Mouse (Mus musculus) bone marrow macrophage, adult 2 months (primary cell): ENCODE results near the gene Ptpn7. TPM values are rescaled to one million over a fixed set of nuclear protein-coding genes. Genes with fewer than 3 reads are reported as not detected.
"Not testable (repeated sequence)": the region's sequence is repeated elsewhere in the genome, so short reads cannot be mapped to it uniquely, and the experiment has no call there.

ENCODE experiments used
- H3K27ac ChIP-seq: 2 replicates; pipeline ENCODE4 v1.5.1; 2012; ENCODE audit warnings: low read depth, low read length; ENCODE audit not compliant: insufficient read depth
- H3K4me1 ChIP-seq: 2 replicates; pipeline ENCODE4 v1.6.1; 2012; ENCODE audit warnings: low read length; ENCODE audit not compliant: control insufficient read depth, insufficient read depth
- H3K4me3 ChIP-seq: 2 replicates; pipeline ENCODE4 v1.5.1; 2012; ENCODE audit warnings: mild to moderate bottlenecking, low read length, moderate library complexity; ENCODE audit not compliant: insufficient read depth
- CTCF ChIP-seq: IDR thresholded peaks from 2 replicates; pipeline ENCODE4 v1.5.1; 2012; ENCODE audit warnings: low read depth, mild to moderate bottlenecking, low read length, moderate library complexity
- POLR2A ChIP-seq: IDR thresholded peaks from 2 replicates; pipeline ENCODE4 v1.6.1; 2012; ENCODE audit warnings: mild to moderate bottlenecking, low read depth, low read length, borderline replicate concordance
- polyA plus RNA-seq: library from polyadenylated mRNA; stranded (reverse); fragments of >200 nt; gene quantifications from 2 replicates; pipeline ENCODE4 v1.2.4, GENCODE M21; 2012; ENCODE audit not compliant: missing spikeins, insufficient read depth, insufficient read length

Gene Ptpn7
- polyA plus RNA-seq, 1 experiment, result 49.1 TPM

- Histone ChIP-seq H3K27ac (no peak overlapping the region), H3K4me3 (no peak overlapping the region)
Observed at GRCm38 (mm10) chr1:135098441-135098840, 34.1 kb upstream of the Ptpn7 start.

DNA sequence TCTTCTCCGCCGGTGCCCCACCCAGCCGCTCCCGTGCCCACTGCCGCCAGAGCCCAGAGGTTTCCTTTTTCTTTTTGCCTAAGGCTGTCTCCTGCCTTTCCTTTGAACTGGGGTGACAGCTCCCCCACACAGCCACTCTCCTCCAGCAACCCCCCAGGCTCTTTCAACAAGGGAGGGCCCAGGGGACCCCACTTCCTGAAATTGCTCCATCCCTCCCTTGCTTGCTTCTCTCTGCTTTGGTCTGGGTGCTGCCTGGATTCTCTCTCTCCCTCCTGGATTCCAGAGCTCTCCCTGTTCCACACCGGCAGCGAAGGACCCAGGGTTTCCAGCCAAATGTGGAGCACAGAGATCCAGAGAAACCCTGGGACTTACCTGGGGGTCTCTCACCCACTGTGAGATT lies 32.1 kb upstream of the Ptpn7 start:
- Histone ChIP-seq H3K27ac (no peak overlapping the region), H3K4me1 (no peaks in the 10 kb centered on the region), H3K4me3 (no peak overlapping the region)
- TF ChIP-seq POLR2A (no peak), CTCF (no peak)

More at GRCm38 (mm10) chr1:135098441-135098840, 34.1 kb upstream of the Ptpn7 start:
- TF ChIP-seq CTCF, result no peak
- no peak for TF ChIP-seq POLR2A
- no peaks in the 10 kb centered on the region for H3K4me1 ChIP-seq

DNA sequence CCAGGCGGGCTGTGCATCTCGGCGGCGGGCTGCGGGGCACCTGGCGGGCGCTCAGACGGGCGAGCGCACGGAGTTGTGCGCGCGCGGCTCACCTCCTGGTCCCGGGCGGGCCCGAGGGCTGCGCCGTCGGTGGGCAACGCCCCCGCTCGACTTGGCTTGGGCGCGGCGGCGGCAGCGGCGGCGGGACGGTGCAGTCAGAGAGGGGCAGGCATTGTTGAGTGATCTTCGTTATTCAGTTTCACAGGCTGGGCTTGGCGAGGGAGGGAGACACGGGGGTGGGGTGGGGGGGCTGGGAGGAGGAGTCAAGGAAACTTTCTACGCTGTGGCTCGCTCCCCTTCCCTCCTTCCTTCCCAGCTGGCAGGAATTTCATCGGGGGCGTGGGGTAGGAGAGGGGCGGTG lies 27.4 kb upstream of the Ptpn7 start, which contains the start of gene Lgr6:
Gene Lgr6 (minus strand): TSS at position 153 of the 400 bp plus-strand sequence.
- no peak within 1 kb of the TSS for H3K27ac ChIP-seq
- TF ChIP-seq CTCF, result no peak
- TF ChIP-seq POLR2A, result no peak
- H3K4me3 ChIP-seq, result no peak within 1 kb of the TSS
- no peaks in the 10 kb centered on the region for H3K4me1 ChIP-seq

- H3K4me1 ChIP-seq, result no peaks in the 10 kb centered on the region
- H3K4me3 ChIP-seq, result no peak overlapping the region
- no peak overlapping the region for H3K27ac ChIP-seq
- TF ChIP-seq POLR2A (no peak), CTCF (peak; percentile 80)
Observed at GRCm38 (mm10) chr1:135105951-135106350, 26.5 kb upstream of the Ptpn7 start.

DNA sequence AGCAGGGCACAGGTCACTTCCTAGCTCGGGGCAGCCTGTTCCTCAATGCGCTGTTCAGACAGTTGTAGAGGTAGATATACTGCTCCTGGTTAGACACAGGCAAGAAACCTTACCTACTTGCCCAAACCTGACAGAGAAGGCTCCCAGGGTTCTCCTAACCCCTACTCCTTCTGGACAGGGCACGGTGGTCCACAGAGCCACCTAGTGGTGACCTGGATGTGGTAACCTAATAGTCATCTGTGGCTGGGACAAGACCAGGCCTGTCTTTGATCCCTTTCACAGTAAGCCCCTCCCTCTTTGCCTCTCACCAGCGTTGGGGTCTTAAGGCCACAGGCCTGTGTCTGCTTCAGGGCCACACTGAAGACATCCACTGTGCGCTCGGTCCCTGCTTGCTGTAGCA lies 23.9 kb upstream of the Ptpn7 start:
- TF ChIP-seq CTCF, result peak; percentile 58
- TF ChIP-seq POLR2A, result no peak
- Histone ChIP-seq H3K27ac (no peak overlapping the region), H3K4me1 (peaks cover 6% of the 10 kb centered on the region), H3K4me3 (no peak overlapping the region)

- peaks cover 6% of the 10 kb centered on the region for H3K4me1 ChIP-seq
- no peak overlapping the region for H3K4me3 ChIP-seq
- TF ChIP-seq POLR2A (no peak), CTCF (peak; percentile 80)
- H3K27ac ChIP-seq, result no peak overlapping the region
Observed at GRCm38 (mm10) chr1:135110075-135110474, 22.4 kb upstream of the Ptpn7 start.

DNA sequence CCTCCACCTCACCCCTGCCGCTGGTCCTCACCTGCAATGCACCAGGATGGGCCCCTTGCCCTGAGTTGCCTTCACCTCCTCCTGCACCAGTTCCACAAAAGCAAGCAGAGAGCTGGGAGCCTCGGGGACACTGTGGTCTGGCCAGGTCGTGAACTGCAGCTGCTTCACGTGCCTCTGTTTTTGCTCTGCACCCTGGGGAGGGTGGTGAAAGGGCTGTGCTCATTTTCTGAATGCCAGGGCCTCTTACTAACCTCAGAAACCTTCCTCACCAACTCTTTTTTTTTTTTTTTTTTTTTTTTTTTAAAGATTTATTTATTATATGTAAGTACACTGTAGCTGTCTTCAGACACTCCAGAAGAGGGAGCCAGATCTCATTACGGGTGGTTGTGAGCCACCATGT lies 21.2 kb upstream of the Ptpn7 start:
- H3K27ac ChIP-seq, H3K4me1 ChIP-seq, H3K4me3 ChIP-seq: not testable (repeated sequence)

DNA sequence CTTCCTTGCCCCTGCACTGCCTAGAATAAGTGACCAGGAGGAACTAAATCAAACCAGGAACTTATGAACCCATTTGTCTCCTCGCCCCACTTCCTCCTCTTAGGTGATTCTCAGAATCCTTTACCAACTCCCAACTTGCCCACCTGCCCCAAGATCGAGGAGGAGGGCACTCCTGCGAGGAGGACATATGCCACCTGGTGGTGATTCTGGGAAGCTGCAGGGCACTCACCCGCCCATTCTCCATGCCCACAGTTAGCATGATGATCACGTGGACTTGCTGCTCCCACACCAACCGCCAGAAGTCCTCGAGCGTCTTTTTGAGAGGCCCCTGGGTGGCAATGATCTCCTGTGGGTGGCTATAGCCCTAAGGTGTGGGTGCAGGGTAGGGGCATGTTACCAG lies 19.8 kb upstream of the Ptpn7 start:
- Histone ChIP-seq H3K4me3 (no peak overlapping the region), H3K4me1 (peaks cover 6% of the 10 kb centered on the region), H3K27ac (no peak overlapping the region)
- TF ChIP-seq POLR2A (no peak), CTCF (peak; percentile 88)

GRCm38 (mm10) chr1:135124573-135125363 lies 7.7 kb upstream of the Ptpn7 start:
- peaks cover 15% of the 10 kb centered on the region for H3K4me1 ChIP-seq
- H3K27ac ChIP-seq, result no peak overlapping the region
- TF ChIP-seq CTCF, result no peak
- TF ChIP-seq POLR2A, result no peak
- H3K4me3 ChIP-seq, result no peak overlapping the region

GRCm38 (mm10) chr1:135125990-135126389 lies 6.5 kb upstream of the Ptpn7 start:
- TF ChIP-seq CTCF (no peak), POLR2A (no peak)
- H3K27ac ChIP-seq, result no peak overlapping the region
- peaks cover 22% of the 10 kb centered on the region for H3K4me1 ChIP-seq
- H3K4me3 ChIP-seq, result no peak overlapping the region
